Mouse (Mus musculus) embryonic facial prominence, embryonic 15.5 days (tissue): Measurements from ENCODE around the gene Chat. TPM values are rescaled to one million over a fixed set of nuclear protein-coding genes. Genes with fewer than 3 reads are reported as not detected.

Experiments
- ATAC-seq: fragments of 200-750 bp; cut with Nextera tagmentation; 2 replicates; pipeline ENCODE4 v1.8.0; 2017; ENCODE audit warnings: low read depth, moderate TSS enrichment; ENCODE audit not compliant: insufficient number of reproducible peaks, low FRiP score, low TSS enrichment
- H3K27ac ChIP-seq: fragments of 300-500 bp; sonication (generic); replicated peaks from 2 replicates; pipeline ENCODE4 v1.5.1; 2015; ENCODE audit warnings: mild to moderate bottlenecking, inconsistent platforms
- H3K27me3 ChIP-seq: fragments of 300-500 bp; sonication (generic); 2 replicates; pipeline ENCODE4 v1.6.1; 2015; ENCODE audit warnings: inconsistent platforms
- H3K36me3 ChIP-seq: fragments of 300-500 bp; sonication (generic); 2 replicates; pipeline ENCODE4 v1.6.1; 2015; ENCODE audit warnings: mild to moderate bottlenecking, inconsistent platforms
- H3K4me1 ChIP-seq: fragments of 300-500 bp; sonication (generic); 2 replicates; pipeline ENCODE4 v1.6.1; 2015; ENCODE audit warnings: inconsistent platforms
- H3K4me2 ChIP-seq: fragments of 300-500 bp; sonication (generic); replicated peaks from 2 replicates; pipeline ENCODE4 v1.6.1; 2015; ENCODE audit warnings: mild to moderate bottlenecking, inconsistent platforms
- H3K4me3 ChIP-seq: fragments of 300-500 bp; sonication (generic); replicated peaks from 2 replicates; pipeline ENCODE4 v1.5.1; 2015; ENCODE audit warnings: mild to moderate bottlenecking, inconsistent platforms
- H3K9ac ChIP-seq: fragments of 300-500 bp; sonication (generic); 2 replicates; pipeline ENCODE4 v1.6.1; 2015; ENCODE audit warnings: inconsistent platforms
- H3K9me3 ChIP-seq: fragments of 300-500 bp; sonication (generic); replicated peaks from 2 replicates; pipeline ENCODE4 v1.6.1; 2016; ENCODE audit warnings: inconsistent platforms
- WGBS: fragments of 180-500 bp; shearing (Covaris S2); methylation state at CpG from one replicate; pipeline ENCODE4 v1.1.7; 2015; 5-methylcytosine and 5-hydroxymethylcytosine counted together
- polyA plus RNA-seq: library from polyadenylated mRNA; unstranded; fragments of >200 nt; fragmentation: Nextera tagmentation; extraction: Ambion mirVana; gene quantifications from 2 replicates; pipeline ENCODE4 v1.2.1, GENCODE M21; 2015

Chat gene
- polyA plus RNA-seq, 1 experiment from 2014 or later: 0.05 TPM

- Histone ChIP-seq H3K4me2 (no peak overlapping the region), H3K27me3 (no peaks in the 10 kb centered on the region), H3K9me3 (no peaks in the 10 kb centered on the region), H3K36me3 (no peaks in the 10 kb centered on the region), H3K4me3 (no peak overlapping the region), H3K4me1 (no peaks in the 10 kb centered on the region), H3K27ac (no peak overlapping the region), H3K9ac (no peak overlapping the region)
- no peak for ATAC-seq
- WGBS: 66% methylated on average over 8 of the region's 8 CpGs
Observed at GRCm38 (mm10) chr14:32496115-32496850, 30.5 kb upstream of the Chat start.

DNA sequence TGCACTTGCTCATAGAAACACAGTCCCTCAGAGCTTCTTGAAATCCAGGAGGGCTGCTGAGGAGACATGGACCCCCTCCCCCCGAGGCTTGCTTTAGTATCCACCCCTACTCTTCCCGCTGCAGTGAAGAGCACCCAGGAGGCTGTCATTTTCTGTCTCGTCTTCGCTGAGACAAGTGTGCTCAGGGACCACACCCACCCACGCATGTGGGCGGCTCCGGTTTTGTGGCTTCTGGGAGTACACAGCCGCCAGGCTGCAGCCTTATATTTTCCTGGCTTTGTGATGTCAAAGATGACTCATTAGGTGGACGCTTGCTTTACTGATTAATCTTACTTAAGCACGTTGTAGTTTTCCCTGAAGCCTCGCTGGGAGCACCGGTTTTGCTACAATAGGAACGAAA, 26.7 kb upstream of the Chat start:
- Histone ChIP-seq H3K4me2 (peak overlapping the region; percentile 48), H3K9ac (no peak overlapping the region), H3K9me3 (no peaks in the 10 kb centered on the region), H3K27ac (no peak overlapping the region), H3K27me3 (no peaks in the 10 kb centered on the region), H3K4me1 (no peaks in the 10 kb centered on the region), H3K36me3 (no peaks in the 10 kb centered on the region), H3K4me3 (peak overlapping the region; percentile 21)
- WGBS: 10% methylated on average over 13 of the region's 13 CpGs
- ATAC-seq: no peak; the same call in 1 of the 2 replicates

GRCm38 (mm10) chr14:32482061-32482460, 16.3 kb upstream of the Chat start:
- H3K27me3 ChIP-seq: peaks cover 4% of the 10 kb centered on the region; the same call in 1 of the 2 replicates
- no peaks in the 10 kb centered on the region for H3K36me3 ChIP-seq
- H3K9me3 ChIP-seq: no peaks in the 10 kb centered on the region
- 7% methylated on average over 3 of the region's 3 CpGs for WGBS
- ATAC-seq: no peak
- H3K9ac ChIP-seq: no peak overlapping the region
- no peaks in the 10 kb centered on the region for H3K4me1 ChIP-seq
- no peak overlapping the region for H3K27ac ChIP-seq
- H3K4me3 ChIP-seq: no peak overlapping the region
- no peak overlapping the region for H3K4me2 ChIP-seq

- no peak overlapping the region for H3K27ac ChIP-seq
- no peaks in the 10 kb centered on the region for H3K9me3 ChIP-seq
- H3K4me2 ChIP-seq: no peak overlapping the region
- peaks cover 4% of the 10 kb centered on the region; the same call in 1 of the 2 replicates for H3K27me3 ChIP-seq
- no peak for ATAC-seq
- H3K9ac ChIP-seq: no peak overlapping the region
- no peaks in the 10 kb centered on the region for H3K4me1 ChIP-seq
- no peak overlapping the region for H3K4me3 ChIP-seq
- no peaks in the 10 kb centered on the region for H3K36me3 ChIP-seq
- WGBS: 66% methylated on average over 1 of the region's 1 CpGs
Observed at GRCm38 (mm10) chr14:32477581-32477980, 11.8 kb upstream of the Chat start.

DNA sequence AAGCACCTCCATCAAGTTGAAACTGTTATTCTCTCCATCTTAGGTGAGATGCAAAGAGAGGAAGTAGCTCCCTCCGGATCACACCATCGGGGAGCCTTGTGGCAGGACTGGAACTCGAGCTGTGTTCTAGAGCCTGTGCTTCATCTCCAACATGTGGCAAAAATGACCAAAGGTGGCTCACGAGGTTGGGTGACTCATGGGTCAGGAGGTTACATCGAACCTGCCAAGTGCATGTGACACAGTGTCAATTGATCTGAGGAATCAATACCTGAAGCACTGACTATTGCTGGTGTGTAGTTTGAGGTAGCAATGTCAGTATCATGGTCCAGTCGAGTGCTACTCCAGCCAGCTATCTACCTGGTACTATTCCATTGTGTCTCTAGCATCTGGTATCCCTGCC, 10.8 kb upstream of the Chat start:
- Histone ChIP-seq H3K9ac (no peak overlapping the region), H3K27me3 (peaks cover 4% of the 10 kb centered on the region; the same call in 1 of the 2 replicates), H3K4me1 (no peaks in the 10 kb centered on the region), H3K27ac (no peak overlapping the region), H3K9me3 (no peaks in the 10 kb centered on the region), H3K4me2 (no peak overlapping the region), H3K4me3 (no peak overlapping the region), H3K36me3 (no peaks in the 10 kb centered on the region)
- 77% methylated on average over 6 of the region's 6 CpGs for WGBS
- ATAC-seq: no peak

GRCm38 (mm10) chr14:32472996-32473395, 7.2 kb upstream of the Chat start:
- Histone ChIP-seq H3K9ac (no peak overlapping the region), H3K4me3 (no peak overlapping the region), H3K36me3 (no peaks in the 10 kb centered on the region), H3K4me1 (no peaks in the 10 kb centered on the region), H3K4me2 (no peak overlapping the region), H3K27me3 (peaks cover 16% of the 10 kb centered on the region), H3K9me3 (no peaks in the 10 kb centered on the region), H3K27ac (no peak overlapping the region)
- 7% methylated on average over 4 of the region's 4 CpGs for WGBS
- ATAC-seq: no peak

DNA sequence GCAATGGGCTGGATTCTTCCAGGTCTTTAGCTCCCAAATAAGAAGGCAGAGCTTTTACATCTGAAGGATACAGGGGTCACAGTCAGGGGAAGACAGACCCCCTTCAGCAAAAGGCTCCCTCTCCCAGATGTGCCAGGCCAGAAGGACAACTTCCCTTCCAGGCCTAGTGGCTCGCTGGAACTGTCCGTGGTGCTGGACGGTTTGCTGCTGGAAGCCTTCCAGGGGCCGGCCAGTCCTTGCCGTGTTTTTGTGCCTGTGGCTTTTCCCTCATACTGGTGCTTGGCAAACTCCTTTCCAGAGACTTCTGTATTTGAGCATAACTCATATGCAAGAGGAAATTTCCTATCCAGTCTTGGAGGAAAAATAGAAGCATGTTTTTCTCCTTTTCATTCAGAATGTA, 1.8 kb upstream of the Chat start:
- H3K4me1 ChIP-seq: peaks cover 27% of the 10 kb centered on the region
- H3K4me3 ChIP-seq: no peak overlapping the region
- H3K9me3 ChIP-seq: no peaks in the 10 kb centered on the region
- H3K4me2 ChIP-seq: no peak overlapping the region
- H3K27ac ChIP-seq: no peak overlapping the region
- 2% methylated on average over 5 of the region's 5 CpGs for WGBS
- H3K9ac ChIP-seq: no peak overlapping the region
- H3K27me3 ChIP-seq: peaks cover 68% of the 10 kb centered on the region
- H3K36me3 ChIP-seq: no peaks in the 10 kb centered on the region
- ATAC-seq: no peak

DNA sequence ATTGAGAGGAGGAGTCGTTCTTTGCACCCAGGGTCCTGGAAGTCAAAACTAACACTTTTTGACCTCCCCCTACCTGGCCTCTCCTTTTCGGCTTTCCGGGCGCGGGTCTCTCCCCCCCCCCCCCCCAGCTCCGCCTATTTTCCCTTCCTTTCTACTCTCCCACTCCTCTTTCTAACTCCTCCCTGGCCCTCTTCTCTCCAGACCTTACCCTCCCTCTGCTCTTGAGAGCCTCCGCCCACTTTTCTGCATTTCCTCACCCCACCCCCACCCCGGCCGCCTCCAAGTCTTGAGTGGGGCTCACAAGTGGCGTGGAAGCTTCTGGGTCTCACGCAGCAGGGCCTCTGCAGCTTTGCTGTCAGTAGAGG, 301 bp downstream of the Chat start:
- Histone ChIP-seq H3K9ac (no peak overlapping the region), H3K27me3 (peaks cover 89% of the 10 kb centered on the region), H3K4me2 (peak overlapping the region; percentile 81), H3K27ac (no peak overlapping the region), H3K4me1 (peaks cover 27% of the 10 kb centered on the region), H3K9me3 (no peaks in the 10 kb centered on the region), H3K36me3 (no peaks in the 10 kb centered on the region), H3K4me3 (peak overlapping the region; percentile 42)
- WGBS: 0% methylated on average over 8 of the region's 11 CpGs
- no peak for ATAC-seq

GRCm38 (mm10) chr14:32464601-32465505, 936 bp downstream of the Chat start, which contains the start of gene Slc18a3:
Gene Slc18a3, minus strand, starts transcription at chr14:32464850.
- peaks cover 95% of the 10 kb centered on the region for H3K27me3 ChIP-seq
- no peak for ATAC-seq
- H3K4me1 ChIP-seq: peaks cover 27% of the 10 kb centered on the region
- peak within 1 kb of the TSS; percentile 81 for H3K4me2 ChIP-seq
- peak within 1 kb of the TSS; percentile 42 for H3K4me3 ChIP-seq
- H3K9me3 ChIP-seq: no peaks in the 10 kb centered on the region
- no peak within 1 kb of the TSS for H3K9ac ChIP-seq
- no peaks in the 10 kb centered on the region for H3K36me3 ChIP-seq
- H3K27ac ChIP-seq: no peak within 1 kb of the TSS
- under 1% methylated on average over 70 of the region's 70 CpGs for WGBS

- Histone ChIP-seq H3K27me3 (peaks cover 97% of the 10 kb centered on the region), H3K9ac (no peak overlapping the region), H3K27ac (no peak overlapping the region), H3K4me1 (peaks cover 27% of the 10 kb centered on the region), H3K4me3 (peak overlapping the region; percentile 42), H3K36me3 (no peaks in the 10 kb centered on the region), H3K4me2 (peak overlapping the region; percentile 81; the same call in 1 of the 2 replicates), H3K9me3 (no peaks in the 10 kb centered on the region)
- ATAC-seq: no peak
- 2% methylated on average over 74 of the region's 74 CpGs for WGBS
Observed at GRCm38 (mm10) chr14:32463211-32464040, 2.4 kb downstream of the Chat start.

DNA sequence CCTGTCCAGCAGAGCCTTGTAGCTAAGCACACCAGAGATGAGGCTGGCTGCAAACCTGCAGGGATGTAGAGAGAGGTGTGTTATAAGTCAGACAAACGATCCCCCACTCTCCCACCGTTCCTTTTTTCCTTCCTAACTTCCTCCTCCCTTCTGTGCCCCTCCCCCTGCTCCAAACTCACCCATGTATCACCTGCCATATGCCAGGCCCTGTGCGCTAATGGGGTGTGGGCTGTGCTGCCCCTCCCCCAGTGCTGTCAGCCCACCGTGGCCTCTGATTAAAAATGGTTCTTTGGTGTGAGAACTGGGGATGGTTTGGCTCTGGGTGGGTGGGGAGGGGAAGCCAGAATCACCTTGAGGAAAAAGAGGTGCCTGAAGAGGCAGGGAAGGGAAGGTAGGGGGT, 13.2 kb downstream of the Chat start:
- WGBS: 14% methylated on average over 4 of the region's 4 CpGs
- no peak for ATAC-seq
- Histone ChIP-seq H3K36me3 (no peaks in the 10 kb centered on the region), H3K27me3 (peaks cover 28% of the 10 kb centered on the region), H3K4me1 (no peaks in the 10 kb centered on the region), H3K4me3 (no peak overlapping the region), H3K27ac (no peak overlapping the region), H3K4me2 (no peak overlapping the region), H3K9me3 (no peaks in the 10 kb centered on the region), H3K9ac (no peak overlapping the region)
